Mouse (Mus musculus) retina, embryonic 14.5 days (tissue): ENCODE measurements at regions not wholly inside any gene's neighbourhood (a gene's known extent, or its start where the extent isn't known, plus 50 kb on each side); places are given as distances from the start of the nearest gene placed in this dataset.
"Not testable (repeated sequence)": the region's sequence is repeated elsewhere in the genome, so short reads cannot be mapped to it uniquely, and the experiment has no call there.

Experiments
- DNase-seq: peaks from one replicate; pipeline ENCODE4 v3.0.0-alpha.2; 2015; ENCODE audit warnings: low spot score

DNA sequence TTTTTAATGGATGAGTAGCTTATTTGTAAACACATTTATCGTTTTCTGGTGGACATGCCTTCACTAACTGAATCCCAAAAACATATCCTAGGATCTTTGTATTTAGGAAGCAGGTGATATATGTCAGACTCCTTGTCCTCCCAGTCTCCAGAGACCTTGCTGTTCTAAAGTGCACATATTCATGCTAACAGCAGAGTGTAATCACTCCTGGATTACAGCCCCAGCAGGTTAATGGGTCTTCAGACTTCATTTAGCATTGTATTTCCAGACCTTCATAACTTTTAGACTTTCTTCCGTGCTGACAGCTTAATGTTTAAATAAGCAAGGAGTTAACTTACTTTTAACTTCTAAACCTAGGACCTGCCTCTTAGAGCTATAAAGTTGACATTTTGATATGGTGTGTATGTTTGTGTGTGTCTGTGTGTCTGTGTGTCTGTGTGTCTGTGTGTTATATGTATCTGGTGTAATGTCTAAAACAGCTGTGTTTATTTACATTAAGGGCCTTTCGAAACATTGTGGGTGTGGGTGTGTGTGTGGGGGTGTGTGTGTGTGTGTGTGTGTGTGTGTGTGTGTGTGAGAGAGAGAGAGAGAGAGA lies 398.3 kb downstream of the Gm4340 start:
- DNase-seq, result no peak

DNA sequence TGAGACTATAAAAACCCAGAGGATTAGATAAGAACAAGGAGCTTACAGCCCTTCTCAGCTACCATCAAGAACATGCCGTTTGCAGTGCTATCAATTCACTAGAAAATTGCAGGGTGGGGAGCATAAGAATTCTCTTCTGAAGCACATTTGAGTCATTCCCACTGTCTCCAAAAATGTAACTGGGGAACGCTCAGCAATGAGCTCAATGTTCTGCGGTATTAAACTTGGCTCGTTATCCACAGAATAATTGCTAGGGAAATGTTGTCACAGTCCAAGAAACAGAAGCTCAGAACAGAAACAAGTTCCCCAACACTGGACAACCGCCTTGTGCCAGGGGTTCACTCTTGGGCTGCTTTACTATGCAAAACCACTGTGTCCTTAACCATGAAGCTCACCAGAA lies 402.1 kb downstream of the Gm4340 start:
- no peak for DNase-seq

DNA sequence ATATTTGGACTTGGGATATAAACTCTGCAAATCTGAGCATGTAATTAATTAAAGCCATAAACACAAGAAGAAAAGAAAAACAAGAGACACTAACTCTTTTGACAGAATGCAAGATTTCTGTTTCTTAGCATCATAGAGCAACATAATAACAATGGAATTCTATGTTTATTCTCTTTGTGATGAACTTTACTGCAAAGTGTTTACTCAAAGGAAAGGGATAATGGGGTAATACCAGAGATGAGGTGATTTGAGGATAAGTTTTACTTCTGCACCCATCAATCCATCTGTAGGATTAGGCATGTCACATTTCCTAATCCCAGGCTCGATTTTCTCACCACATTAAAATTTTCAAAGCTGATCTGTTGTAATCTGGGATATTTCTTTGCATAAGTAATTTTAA lies 433.8 kb downstream of the Gm4340 start:
- DNase-seq, result no peak

DNA sequence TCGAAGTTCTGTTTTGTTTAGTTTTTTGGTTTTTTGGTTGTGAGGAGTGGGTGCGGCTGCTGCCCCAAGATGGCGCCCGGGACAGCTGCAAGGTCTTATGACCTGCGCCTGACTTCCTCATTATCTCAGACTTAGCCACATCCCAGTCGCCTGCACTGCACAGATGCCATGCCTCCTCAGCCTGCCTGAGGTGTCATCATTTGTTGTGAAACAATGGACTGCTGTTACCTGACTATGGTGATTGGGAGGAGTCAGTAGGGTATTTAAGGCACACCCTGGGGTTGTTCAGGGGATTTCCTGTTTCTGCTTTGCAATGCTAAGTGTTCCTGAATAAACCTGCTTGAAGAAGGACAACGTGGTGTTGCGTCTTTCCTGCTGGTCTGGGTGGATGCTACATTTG lies 457.2 kb downstream of the Gm4340 start:
- no peak for DNase-seq

DNA sequence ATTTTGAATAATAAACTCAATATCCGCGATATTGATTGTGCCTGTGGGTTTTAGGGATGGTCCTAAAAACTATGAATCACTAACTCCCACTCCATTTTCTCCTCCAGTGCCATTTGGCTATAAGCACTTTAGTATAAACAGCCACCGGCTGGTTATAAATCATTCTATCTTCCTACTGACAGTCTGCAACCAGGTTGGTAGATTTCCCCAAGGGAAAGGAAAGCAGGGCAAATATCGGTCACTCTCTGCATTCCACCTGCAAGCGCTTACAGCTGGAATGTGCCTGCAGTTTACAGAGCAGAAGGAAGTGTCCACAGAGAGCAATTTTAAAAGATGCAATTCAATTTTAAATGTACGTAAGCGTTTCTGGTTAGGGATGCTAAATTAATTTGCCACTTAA lies 466.5 kb downstream of the Gm4340 start:
- no peak for DNase-seq

DNA sequence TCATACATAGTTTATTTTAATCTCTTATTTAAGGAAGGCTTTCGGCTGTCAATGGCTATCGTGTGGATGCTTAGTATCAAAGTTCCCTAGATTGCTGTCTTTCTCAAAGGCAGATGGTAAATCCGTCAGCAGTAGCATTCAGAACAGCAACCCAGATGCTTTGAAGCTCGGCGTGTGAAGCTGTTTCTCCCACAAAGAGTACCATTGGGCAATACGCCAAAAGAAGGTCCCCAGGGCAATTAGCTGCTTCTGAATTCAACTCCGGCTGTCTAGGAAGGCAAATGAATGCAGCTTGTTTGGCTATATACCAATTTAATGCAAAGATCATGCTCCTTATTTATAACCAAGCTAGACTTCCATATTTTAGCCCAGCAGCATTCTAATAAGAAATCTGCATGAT lies 467.8 kb downstream of the Gm4340 start:
- peak; percentile 9 for DNase-seq

DNA sequence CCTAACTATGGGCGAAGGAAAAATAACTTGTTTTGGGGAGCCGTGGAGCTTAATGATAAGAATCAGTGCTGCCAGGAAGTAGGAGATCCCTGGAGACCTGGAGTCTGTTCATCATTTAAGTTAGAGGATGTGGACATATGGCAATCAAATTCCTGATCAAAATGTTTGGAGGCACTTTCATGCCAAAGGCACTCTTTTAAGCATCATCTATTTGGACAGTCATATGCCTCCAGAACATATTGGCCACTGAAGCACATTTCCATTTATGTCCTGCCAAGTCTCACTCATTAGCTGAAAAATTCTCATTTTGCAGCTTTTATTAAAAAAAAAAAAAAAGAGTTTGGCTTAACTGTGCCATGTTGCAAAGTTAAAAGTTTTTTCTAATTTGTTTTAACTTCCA lies 474.4 kb downstream of the Gm4340 start:
- no peak for DNase-seq

DNA sequence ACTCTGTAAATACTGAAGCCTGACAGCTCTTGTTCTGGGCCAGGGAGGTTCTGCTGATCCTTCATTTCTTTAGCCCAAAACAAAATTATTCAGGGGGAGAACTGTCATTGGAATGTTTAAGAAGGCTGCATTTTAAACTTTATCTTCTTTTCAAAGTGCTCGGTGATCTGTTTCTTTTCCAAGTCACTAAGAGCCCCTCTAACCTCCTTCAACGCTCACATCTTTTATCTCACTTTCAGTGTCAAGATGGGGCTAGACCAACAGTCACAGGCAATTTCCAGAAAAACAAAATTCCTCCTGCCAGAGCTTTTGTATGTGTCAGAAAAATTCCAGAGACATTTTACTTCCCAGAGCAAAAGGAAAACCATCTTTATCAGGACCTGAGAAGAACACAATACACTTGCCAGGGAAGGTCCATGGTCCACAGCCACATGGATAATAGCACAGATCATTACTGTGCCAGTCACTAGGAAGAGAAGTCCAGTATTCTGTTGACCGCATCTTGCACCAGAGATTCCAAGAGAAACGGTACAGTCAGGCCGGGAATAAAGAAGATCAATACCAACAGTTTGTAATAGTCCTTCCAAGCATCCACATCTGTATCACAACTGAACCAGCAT lies 491.0 kb downstream of the Gm4340 start:
- DNase-seq, result no peak

DNA sequence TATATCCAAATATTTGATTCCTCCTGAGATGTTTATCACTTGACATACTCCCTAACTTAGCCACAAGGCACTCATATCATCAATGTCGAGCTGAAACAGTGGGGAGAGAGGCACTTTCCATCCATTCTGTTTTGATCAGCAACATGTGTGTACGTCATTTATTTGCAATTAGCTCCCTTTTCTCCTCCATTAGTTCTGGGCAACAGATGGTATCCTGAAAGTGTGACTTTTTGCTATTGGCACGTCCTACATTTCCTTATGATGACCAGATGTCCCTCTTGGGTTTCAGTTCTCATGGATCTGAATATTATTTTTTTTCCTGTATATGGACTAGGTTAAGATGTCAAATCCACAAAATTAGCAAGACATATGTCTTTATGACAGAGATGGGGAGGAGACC lies 492.0 kb downstream of the Gm4340 start:
- peak; percentile 5 for DNase-seq

DNA sequence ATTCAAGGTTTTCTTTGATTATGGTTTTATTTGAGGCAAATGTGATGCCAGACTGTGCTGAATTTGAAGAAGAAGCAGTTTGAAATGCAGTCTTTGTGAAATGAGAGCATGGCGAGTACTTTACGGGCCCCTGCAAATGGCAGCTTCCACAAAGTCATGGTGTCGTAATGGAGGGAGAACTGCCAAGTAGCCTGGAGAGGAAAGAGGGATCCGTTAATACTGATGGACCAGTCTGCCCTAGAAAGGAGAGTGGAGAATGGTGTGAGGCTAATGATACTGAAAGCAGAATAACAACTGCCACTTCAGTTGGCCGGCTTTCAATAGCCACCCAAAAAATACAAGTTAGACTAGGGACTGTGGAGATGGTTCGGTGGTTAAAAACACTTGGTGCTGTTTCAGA lies 492.8 kb downstream of the Gm4340 start:
- DNase-seq, result no peak

DNA sequence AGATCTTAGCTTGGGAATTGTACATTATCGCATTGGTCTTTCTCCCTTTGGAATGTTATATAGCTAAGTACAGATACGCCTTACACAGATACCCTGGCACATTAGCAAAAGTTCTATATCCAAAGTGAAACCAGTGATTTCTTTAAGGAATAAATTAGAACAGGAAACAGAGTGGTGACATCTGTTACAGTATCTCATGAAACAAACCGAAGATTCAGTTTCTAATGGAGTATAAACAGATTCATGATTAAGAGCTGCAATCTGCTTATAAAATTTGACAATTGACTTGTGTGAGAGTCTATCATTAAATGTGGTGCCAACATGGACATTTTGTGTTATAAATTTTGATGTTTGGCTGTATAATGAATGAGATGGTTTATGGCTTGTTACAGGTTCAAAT lies 501.1 kb downstream of the Gm4340 start:
- no peak for DNase-seq

DNA sequence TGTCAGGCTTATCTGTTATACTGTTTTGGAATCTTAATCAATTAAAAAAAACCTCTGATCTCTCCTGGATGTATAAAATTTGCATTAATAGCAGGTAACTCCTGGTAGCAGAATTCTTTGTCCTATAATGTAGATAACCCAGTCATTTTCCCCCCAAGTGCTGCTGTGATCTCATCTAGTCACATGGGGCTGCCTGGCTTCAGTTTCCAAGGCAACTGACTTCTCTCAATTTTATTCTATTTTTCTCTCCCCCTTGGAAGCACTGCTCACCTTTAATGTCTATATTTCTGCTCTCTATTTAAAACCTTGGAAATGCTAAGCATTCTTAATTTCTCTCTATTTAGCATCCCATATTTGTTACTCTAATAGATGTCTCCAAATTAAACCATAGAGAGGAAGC lies 515.1 kb downstream of the Gm4340 start:
- no peak for DNase-seq

DNA sequence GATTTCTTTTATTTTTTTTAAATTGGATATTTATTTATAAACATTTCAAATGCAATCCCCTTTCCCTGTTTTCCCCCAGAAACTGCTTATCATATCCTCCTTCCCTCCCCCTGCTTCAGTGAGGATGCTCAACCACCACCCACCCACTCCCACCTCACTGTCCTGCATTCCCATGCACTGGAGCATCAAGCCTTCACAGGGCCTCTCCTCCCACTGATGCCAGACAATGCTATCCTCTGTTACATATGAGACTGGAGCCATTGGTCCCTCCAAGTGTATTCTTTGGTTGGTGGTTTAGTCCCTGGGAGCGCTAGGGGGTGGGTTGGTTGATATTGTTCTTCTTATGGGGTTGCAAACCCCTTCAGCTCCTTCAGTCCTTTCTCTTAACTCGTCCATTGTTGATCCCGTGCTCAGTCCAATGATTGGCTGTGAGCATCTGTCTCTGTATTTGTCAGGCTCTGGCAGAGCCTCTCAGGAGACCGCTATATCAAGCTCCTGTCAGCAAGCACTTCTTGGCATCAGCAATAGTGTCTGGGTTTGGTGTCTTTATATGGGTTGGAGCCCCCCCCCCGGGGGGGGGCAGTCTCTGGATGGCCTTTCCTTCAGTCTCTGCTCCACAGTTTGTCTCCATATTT lies 519.6 kb downstream of the Gm4340 start:
- not testable (repeated sequence) for DNase-seq
